Mouse (Mus musculus) 3134 (cell line): ENCODE measurements around the gene Atrnl1.
"Not testable (repeated sequence)": the region's sequence is repeated elsewhere in the genome, so short reads cannot be mapped to it uniquely, and the experiment has no call there.

ENCODE experiments used
- DNase-seq: peaks from one replicate; pipeline ENCODE4 v3.0.0-alpha.2; 2011; ENCODE audit warnings: low spot score; ENCODE audit not compliant: insufficient read length; ENCODE audit errors: extremely low read depth

Gene Atrnl1

DNA sequence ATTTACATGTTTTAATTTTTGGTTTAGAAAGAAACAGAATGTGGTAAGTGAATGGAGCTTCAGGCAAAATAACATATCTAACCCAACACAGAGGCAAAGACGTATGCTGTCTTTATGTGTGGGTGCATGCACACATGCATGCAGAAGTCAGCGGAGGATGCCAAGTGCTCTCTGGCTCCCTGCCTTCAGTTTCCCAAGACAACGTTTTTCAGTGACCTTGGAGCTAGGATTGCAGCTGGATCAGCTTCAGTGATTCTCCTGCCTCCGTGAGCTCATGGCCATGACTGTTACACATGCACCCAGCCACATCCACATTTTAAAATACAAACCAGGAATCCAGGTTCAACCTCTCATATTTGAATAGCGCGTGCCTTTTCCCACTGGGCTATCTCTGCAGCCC lies 203.5 kb downstream of the Atrnl1 start:
- DNase-seq, result no peak

DNA sequence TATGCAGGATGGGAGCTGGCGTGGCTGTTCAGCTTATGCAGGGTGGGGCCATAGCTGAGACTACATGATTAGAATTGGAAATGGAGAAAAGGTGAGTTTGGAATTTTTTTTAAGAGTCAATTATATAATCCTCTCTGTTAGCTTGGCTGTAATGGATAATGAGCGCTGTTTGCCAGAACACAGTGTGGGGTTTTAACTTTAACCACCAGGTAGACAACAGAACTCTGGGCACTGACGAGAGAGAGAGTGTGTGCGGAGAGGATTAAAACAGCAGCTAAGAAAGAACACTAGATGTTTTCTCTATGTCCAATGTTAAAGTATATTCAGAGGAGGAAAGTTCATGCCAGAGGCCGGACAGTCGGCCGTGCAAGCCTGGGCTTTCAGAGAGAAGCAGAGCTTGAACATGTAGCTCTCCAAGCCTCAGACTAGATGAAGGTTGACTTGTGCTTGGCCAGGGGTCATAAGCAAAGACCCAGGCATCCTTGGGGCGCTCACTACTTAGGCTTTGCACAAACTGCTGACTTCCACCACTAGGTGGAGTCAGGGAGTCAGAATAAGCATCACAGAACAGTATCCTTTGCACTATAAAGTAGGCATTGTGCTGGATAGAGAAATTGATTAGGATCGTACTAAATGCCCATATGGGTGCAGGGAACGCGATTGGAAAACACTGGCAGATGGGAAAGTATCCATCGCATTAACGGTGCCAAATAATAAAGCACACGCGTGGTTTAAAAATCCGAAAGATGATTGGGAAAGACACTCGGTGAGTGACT lies 205.6 kb downstream of the Atrnl1 start:
- DNase-seq, result no peak

- DNase-seq, result no peak
Measured at GRCm38 (mm10) chr19:57817736-57818135, 206.9 kb downstream of the Atrnl1 start.

- peak; percentile 42 for DNase-seq
Measured at GRCm38 (mm10) chr19:57823446-57823845, 212.6 kb downstream of the Atrnl1 start.

GRCm38 (mm10) chr19:57825271-57826207 lies 214.7 kb downstream of the Atrnl1 start:
- DNase-seq, result peak; percentile 62

- no peak for DNase-seq
Measured at GRCm38 (mm10) chr19:57833083-57833482, 222.2 kb downstream of the Atrnl1 start.

- DNase-seq, result no peak
Measured at GRCm38 (mm10) chr19:57837882-57838281, 227.0 kb downstream of the Atrnl1 start.

DNA sequence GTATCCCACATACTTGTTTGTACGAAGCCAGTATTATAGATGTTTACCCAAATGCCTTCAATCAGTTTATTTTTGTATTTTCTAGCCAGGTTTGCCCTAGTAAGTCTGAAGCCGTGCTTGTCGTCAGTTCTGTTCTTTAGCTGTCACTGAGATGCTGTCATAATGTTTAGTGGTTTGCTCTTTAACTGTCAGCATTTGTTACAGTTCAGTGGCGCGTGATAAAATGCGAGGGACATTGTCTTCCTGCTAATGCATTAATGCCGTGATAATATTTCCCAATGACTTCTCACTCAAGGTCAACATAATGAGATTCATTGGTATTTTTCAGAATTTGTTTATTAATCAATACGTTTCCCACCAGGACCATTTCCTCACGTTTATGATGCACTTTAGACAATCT lies 227.7 kb downstream of the Atrnl1 start:
- DNase-seq, result no peak

- DNase-seq, result no peak
Measured at GRCm38 (mm10) chr19:57849915-57850314, 239.1 kb downstream of the Atrnl1 start.

DNA sequence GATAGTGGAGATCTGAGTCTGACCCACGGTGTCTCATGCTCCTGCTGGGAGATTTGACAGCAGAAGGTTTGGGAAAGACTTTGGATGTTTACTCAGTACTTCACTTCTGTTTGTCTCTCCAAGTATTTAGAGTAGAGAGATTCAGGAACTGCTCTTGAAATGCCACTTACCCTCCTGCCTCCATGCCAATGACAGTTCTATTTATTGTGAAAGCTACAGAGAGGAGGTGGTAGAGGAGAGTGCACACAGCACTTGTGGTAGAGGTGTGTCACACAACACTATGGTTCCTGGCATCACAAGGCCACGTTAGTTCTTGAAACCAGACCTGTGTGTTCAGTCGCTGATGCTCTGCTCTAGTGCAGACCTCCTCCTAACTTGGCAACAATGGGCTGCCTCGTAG lies 257.5 kb downstream of the Atrnl1 start:
- no peak for DNase-seq

DNA sequence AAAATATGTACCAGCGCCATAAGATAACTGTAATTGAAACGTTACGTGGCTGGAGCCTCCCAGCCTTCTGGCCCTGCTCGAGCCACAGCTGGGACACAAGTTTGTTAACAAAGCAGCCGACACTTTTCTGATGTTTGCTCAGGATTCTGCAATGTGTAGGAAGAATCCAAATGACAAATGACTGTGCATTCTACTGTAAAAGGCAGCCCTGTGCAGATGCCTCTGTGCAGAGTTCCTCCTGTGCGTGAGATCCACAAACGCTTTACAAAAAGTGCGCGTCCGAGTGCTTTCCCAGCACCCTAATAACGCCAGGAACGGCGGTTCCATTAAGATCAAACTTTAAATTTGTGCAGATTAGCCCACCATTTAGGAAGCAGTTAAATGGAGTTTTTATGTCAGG lies 260.0 kb downstream of the Atrnl1 start:
- no peak for DNase-seq

- DNase-seq, result no peak
Measured at GRCm38 (mm10) chr19:57876057-57876456, 265.2 kb downstream of the Atrnl1 start.

DNA sequence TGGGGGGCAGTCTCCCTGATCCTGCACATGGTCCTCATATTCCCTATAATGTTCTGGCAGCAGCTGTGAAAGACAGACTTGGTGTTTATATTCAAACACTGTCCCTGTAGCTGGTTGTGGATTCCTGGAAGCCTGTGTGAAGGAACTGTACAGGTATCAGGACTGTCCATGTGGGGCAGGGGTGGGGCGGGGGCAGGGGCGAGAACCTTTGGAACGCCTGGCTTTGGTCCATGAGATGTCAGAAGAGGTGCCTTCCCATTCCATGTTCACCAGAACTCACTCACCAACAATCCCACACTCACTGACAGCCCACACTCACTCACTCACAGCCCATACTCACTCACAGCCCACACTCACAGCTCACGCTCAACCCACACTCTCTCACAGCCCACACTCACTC lies 266.5 kb downstream of the Atrnl1 start:
- no peak for DNase-seq

DNA sequence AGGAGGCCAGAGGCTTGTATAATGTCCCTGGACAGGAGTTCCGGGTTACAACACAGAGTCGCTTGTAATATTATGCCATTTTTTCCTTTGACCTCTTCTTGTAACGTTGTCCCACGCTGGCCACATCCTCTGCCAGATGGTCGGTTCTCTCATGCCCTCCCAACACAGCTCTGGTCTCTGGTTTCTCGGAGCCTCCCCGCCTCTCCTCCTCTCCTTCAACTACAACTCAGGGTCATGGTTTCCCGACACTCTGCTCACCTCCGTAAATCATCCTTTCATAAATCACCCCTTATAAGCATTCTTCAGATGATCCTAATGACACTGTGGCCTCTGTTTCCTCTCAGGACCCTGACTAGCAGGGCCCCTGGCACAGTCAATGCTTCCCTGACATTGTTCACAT lies 267.7 kb downstream of the Atrnl1 start:
- no peak for DNase-seq

DNA sequence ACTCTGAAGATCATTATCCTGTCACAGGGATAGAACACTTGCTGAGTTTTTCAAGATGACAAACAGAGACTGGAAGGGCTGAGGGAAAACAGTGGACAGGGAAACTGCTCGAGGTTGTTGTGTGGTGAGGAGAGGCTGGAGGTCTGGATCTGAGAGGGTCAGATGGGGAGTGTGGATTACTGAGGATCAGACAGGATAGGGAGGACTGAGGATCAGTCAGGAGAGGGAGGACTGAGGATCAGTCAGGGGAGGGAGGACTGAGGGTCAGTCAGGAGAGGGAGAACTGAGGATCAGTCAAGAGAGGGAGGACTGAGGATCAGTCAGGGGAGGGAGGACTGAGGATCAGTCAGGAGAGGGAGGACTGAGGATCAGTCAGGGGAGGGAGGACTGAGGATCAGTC lies 269.0 kb downstream of the Atrnl1 start:
- not testable (repeated sequence) for DNase-seq

- DNase-seq, result peak; percentile 24
Measured at GRCm38 (mm10) chr19:57881927-57882326, 271.1 kb downstream of the Atrnl1 start.

GRCm38 (mm10) chr19:57888871-57889270 lies 278.0 kb downstream of the Atrnl1 start:
- DNase-seq, result no peak

DNA sequence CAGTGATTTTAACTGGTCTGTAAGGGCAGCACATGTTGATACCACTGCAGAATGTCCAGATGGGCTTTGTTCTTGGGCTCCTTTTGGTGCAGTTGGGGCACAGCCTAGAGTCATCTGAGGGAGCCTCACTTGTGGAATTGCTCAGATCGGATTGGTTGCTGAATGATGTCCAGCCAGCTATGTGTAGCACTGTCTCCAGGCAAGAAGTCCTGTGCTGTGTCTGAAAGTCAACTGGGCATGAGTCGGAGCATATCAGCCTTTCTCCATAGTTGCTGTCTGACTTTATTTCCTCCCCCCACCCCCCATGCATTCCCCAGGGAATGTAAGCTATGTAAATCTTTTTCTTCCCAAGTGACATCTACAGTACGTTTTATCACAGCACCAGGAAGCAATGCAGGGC lies 278.9 kb downstream of the Atrnl1 start:
- DNase-seq, result no peak

DNA sequence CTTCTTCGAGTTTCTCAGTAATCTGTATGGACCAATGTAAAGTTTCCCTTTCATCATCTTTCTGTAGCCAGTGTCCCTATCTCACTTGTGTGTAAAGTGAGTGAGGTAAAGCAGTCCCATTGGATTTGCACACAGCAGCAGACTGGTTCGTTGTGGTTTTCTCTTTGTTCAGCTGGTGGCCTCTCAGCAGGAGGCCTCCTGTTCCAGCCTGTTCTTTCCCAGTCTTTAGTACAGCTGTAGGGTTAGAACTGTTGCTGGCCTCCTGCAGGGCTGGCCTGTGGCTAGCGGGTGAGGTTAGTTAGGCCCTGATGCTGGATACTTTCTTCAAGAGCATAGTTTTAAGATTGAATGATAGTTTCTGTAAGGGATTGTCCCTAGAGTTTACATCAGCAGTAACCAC lies 280.1 kb downstream of the Atrnl1 start:
- DNase-seq, result no peak

DNA sequence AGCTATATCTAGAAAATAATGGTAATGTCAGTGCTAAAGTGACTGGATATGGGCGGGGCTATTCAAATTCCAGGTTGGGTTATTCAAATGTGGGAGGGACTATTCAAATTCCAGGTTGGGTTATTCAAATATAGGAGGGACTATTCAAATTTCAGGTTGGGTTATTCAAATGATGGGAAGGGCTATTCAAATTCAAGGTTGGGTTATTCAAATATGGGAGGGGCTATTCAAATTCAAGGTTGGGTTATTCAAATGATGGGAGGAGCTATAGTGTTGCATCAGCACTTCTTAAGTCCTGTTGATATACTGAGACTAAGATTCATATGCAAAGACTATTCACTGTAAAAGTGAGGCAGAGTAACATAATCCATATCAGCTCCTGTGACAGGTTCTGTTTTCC lies 283.4 kb downstream of the Atrnl1 start:
- DNase-seq, result no peak

GRCm38 (mm10) chr19:57900037-57900436 lies 289.2 kb downstream of the Atrnl1 start:
- no peak for DNase-seq

- no peak for DNase-seq
Measured at GRCm38 (mm10) chr19:57909466-57909865, 298.6 kb downstream of the Atrnl1 start.
